Mouse (Mus musculus): ENCODE measurements around the gene Gm10277.

GRCm38 (mm10) chr11:77816003-77816402 lies 28.5 kb upstream of the Gm10277 start:
- TF ChIP-seq GATA1 (IDR thresholded peaks at IDR 0.05; ENCODE audit: borderline replicate concordance, low read length), result no peak
- no peak for TF ChIP-seq FLI1 (IDR thresholded peaks at IDR 0.05; ENCODE audit: low read length)
